Mouse (Mus musculus) stomach, postnatal 0 days (tissue): Measurements from ENCODE around the gene Coro2a.

Experiments
- CTCF ChIP-seq: IDR thresholded peaks from 2 replicates; pipeline ENCODE4 v1.5.1; 2016; ENCODE audit warnings: antibody characterized with exemption, low read depth, mild to moderate bottlenecking, moderate library complexity
- EP300 ChIP-seq: optimal IDR thresholded peaks from 2 replicates; pipeline ENCODE3; 2016; ENCODE audit warnings: antibody characterized with exemption

DNA sequence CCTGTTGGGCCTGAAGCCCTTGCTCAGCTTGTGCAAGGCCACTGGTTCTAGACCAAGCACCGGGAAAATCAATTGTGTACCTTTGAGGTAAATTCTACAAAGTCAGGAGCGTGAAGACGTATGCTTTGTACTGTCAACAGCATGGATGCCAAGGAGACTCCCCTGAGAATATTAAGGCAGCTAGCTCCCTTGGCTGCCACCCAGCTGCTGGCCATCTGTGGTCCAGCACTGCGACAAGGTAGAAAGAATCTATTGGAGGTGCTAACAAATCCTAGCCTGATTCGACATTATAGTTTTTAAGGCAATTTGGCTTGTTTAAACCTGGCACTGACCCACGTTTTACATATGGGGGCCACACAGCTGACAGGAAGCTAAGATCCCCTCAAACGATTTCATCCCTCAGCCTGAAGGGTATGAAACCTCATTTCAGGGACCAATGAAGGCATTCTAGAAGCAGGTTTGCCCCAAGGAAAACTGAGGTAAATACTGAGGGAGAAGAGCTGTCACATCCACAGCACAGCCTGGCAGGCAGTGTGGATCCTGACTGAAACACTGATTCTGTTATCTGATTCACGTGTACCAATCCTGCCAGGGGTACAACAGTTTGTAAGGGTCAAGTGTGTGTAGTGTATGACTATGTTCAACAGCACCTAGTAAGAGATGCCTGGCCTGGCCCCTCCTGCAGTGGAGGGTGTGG lies 96.5 kb downstream of the Coro2a start:
- TF ChIP-seq CTCF (no peak), EP300 (no peak)
